Mouse (Mus musculus) adipocyte (in vitro differentiated cells): ENCODE results near the gene Slc30a2.
"Not testable (repeated sequence)": the region's sequence is repeated elsewhere in the genome, so short reads cannot be mapped to it uniquely, and the experiment has no call there.

Source experiments
- DNase-seq: peaks from one replicate; pipeline ENCODE4 v3.0.0-alpha.2; 2016; ENCODE audit warnings: low spot score

The Slc30a2 gene

DNA sequence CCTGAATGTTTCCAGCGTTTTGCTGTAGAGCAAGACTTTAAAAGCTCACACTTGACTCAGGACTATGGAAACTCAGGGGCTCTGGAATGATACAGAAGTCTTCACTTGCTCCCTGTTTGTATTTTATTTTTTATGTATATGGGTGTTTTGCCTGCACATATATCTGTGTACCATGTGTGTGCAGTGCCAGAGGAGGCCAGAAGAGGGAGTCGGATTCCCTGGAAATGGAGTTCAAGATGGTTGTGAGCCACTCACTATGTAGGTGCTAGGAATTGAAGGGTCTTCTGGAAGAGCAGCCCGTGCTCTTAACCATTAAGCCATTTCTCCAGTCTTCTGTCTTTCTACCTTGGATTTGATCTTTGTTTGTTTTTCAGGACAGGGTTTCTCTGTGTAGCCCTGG, 21.5 kb upstream of the Slc30a2 start:
- DNase-seq: no peak

DNA sequence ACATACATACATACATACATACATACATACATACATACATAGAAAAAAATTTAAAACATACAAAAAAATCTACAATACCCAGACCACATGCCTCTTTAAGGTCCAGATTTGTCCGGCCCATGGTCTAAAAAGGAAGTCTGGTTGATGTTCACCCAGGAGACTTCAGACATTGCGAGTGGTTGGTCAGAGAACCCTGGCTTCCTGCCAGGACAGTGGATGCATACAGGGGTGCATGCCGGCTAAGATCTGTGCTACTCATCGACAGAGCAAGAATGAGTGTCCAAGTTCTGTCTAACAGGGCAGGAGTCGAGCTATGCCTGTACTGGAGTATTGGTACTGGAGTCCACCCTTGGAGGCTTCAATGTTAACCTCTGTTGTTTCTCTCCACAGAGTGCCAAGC, 18.3 kb upstream of the Slc30a2 start:
- no peak for DNase-seq

DNA sequence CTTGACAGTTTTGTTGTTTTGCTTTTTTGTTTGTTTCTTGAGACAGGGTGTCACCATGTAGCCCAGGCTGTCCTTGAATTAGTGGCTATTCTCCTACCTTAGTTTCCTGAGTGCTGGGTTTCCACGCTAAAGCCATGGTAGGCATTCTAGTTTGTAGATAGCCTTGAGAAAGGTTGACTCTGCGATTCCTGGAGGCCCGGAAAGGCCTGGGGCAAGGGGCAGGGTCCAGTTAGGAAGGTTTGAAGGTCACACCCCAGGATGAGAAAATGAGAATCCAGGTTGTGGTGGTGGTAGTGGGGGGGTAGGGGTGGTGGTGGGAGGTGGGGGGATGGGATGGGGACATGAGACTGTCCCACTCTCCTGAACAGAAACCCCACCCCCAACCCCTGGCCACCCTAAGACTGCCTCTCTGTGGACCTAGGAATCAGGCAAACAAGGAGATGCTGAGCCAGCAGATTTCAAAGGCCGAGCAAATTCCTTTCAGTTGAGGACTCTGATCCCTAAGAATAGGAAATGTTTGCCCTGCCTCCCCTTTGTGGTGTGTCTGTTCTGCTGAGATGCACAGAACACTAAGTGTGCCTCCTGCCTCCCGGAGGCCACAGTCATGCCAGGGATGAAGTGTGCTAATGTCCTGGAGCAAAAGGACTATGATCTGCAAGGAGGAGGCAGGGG, 16.0 kb upstream of the Slc30a2 start:
- DNase-seq: no peak

DNA sequence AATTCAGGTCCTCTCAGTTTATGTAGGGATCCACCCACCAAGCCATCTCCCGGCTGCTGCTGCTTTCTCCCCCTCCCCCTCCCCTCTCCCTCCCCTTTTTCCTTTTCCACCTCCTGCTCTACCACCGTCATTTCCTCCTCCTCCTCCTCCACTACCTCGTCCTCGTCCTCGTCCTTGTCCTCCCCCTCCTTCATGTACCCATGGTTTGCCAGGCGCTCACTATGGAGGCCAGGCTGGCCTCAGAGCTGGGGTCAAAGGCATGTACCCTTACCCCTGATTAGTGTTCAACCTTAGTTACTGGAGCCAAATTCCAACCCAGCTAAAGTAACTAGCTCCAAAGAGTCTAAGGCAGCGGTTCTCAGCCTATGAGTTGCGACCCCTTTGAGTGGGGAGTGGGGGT, 14.8 kb upstream of the Slc30a2 start:
- no peak for DNase-seq

DNA sequence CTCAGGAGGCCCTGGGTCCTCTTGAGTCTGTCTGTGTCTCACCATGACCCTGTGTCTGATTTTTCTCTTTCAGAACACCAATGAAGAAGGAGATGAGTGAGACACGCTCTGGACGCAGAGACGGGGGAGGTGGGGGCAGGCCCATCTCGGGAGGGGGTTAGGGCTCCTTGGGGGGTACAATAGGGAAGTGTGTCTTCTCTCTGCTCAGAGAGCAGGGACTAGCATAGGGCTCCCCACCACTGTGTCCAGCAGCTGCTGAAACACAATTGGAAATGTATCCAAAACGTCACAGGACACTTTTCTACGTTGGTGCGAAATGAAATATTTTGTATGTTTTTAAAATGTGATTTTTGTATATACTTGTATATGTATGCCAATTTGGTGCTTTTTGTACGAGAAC, 14.1 kb upstream of the Slc30a2 start:
- no peak for DNase-seq

DNA sequence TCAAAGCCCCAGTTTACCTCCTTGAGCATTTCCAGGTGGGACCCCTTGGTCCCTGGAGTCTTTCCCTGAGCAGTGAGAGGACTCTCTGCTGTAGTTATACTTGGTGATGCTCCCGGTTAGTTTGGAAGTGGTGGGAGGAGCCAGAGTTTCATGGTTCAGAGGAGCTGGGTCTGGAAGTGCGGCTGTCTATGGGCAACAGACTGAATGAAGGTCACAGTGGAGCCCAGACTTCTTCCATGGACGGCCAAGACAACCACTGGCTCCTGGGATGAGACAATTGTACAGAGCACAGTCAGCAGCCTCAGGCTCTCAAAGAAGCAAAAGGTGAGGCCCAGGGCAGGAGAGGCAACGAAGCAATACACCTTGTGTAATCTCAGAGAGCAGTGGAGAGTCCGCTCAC, 12.7 kb upstream of the Slc30a2 start:
- DNase-seq: no peak

DNA sequence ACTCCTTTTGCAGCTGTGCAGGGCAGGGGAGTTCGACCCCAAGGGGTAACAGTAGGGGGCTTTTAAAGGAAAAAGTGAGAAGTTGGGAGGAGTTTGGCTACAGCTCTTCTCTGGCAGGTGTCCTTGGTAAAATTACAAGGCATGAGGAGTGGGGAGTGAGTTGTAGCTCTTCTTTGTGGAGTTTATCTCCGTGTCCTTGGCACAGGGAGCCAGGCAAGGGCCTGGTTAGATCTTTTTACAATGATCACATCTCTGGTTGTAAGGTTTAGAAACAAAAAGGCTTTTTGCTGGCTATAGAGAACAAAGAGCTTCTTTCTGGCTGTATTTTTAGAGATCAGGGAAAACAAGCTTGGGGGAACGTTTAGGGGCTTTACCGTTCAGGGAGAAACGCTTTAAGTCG, 1.8 kb upstream of the Slc30a2 start:
- not testable (repeated sequence) for DNase-seq

DNA sequence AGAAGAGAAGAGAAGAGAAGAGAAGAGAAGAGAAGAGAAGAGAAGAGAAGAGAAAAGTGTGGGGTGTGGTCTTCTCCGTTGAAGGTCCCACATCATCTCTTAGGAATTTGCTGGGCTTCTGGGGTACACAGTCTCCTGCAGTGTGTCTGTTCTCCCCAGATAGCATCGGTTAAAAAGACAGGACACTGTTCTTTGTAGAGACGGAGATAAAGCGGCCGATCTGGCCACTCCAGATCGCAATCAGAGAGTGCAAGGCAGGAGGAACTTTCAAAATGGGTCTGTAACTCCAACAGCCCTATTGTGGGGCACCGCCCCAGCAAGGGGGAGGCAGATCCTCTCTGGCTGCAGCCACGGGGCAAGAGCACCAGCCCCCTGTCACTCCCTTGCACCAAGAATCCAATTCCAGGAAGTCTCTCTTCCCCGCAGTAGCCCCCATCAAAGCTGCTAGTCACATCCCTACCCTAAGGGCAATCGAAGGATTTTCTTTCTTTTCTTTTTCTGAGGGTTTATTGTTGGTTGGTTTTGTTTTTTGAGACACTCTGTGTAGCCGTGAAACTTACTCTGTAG, 685 bp upstream of the Slc30a2 start:
- no peak for DNase-seq

DNA sequence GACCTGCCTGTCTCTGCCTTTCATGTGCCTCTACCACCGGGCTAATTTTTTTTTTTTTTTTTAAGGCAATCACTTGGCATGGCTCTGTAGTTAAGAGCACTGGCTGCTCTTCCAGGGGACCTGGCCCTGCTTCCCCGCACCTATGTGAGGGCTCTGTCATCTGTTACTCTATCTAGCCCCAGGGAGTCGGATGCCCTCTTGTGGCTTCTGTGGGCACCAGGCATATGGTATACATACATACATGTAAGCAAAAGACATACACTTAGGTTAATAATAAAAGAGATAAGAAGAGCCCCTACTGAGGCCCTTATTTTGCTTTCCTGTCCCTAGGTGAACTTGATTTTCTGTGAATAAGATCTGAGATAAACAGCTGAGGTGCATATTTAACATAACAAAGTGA, 1.6 kb downstream of the Slc30a2 start:
- no peak for DNase-seq

DNA sequence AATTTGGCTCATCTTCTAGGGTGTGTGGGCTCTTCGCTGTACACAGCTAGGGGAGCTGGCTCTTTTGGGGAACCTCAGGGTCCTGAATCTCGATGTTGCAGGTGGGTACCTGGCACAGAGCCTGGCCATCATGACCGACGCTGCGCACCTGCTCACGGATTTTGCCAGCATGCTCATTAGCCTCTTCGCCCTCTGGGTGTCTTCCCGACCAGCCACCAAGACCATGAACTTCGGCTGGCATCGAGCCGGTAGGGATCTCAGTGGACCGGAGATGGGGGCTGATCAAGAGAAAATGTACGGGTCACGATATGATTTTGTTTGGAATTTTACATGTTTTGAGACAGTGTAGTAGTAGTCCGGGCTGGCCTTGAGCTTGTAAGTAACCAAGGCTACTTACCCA, 2.8 kb downstream of the Slc30a2 start:
- no peak for DNase-seq

DNA sequence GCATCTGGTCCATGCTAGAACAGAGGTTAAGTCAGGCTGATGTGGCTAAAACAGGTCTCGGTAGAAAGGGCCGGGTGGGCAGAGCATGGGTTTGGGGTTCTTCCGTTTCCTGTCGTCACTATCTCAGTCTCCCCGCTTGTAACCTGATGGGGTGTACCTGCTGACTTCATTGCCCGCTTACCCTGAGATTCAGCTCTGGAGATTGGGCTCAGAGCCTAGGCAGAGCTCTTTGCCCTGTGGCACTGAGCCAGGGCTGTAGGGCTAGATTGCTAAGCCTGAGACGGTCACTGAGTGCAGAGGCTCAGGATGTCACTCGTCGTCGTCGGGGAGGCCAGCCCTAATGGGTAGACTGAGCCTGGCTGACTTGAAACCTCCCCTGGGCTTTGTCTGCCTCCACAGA, 5.1 kb downstream of the Slc30a2 start:
- peak; percentile 7 for DNase-seq

DNA sequence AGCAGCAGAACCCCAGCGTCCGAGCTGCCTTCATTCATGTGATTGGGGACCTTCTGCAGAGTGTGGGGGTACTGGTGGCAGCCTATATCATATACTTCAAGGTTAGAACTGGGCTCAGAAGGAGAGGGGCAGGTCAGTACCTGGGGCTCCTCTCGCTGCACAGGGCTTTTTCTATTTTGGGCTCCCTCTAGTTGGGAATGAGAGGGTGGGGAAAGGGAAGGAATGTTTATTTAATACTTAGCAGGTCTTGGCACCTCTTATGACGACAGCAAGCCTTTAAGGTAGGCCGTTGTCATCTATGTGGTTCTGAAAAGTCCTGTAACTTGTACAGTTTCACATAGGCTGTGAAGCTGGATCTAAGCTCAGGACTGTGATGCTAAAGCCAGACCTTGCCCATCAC, 5.6 kb downstream of the Slc30a2 start:
- no peak for DNase-seq

DNA sequence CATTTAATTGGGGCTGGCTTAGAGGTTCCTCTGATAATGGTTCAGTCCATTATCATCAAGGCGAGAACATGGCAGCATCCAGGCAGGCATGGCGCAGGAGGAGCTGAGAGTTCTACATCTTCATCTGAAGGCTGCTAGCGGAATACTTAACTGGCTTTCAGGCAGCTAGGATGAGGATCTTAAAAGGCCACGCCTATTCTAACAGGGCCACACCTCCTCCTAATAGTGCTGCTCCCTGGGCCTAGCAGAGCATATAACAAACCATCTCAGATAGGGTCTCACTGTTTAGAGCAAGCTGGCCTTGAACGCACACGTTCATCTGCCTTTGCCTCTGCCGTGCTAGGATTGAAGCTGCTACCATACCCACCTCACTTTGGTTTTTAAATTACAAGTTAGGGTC, 6.8 kb downstream of the Slc30a2 start:
- no peak for DNase-seq

DNA sequence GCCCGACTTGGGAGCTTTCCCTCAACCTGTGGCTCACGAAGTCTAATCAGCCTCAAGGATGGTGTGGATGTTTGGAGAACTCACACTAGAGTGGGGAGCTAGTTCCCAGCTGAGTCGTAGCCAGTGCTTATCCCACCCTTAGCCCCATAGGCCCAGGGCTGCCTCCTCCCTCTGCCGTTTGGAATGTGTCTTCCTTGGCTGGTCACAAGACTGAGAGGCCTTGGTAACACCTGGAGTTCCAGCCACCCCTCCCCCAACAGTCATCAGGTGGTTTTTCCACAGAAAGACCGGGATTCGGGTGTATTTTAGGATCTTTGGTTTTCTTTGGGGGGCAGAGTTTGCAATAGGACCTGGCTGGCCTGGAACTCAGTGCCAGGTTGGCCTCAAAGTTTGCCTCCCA, 7.7 kb downstream of the Slc30a2 start:
- no peak for DNase-seq

DNA sequence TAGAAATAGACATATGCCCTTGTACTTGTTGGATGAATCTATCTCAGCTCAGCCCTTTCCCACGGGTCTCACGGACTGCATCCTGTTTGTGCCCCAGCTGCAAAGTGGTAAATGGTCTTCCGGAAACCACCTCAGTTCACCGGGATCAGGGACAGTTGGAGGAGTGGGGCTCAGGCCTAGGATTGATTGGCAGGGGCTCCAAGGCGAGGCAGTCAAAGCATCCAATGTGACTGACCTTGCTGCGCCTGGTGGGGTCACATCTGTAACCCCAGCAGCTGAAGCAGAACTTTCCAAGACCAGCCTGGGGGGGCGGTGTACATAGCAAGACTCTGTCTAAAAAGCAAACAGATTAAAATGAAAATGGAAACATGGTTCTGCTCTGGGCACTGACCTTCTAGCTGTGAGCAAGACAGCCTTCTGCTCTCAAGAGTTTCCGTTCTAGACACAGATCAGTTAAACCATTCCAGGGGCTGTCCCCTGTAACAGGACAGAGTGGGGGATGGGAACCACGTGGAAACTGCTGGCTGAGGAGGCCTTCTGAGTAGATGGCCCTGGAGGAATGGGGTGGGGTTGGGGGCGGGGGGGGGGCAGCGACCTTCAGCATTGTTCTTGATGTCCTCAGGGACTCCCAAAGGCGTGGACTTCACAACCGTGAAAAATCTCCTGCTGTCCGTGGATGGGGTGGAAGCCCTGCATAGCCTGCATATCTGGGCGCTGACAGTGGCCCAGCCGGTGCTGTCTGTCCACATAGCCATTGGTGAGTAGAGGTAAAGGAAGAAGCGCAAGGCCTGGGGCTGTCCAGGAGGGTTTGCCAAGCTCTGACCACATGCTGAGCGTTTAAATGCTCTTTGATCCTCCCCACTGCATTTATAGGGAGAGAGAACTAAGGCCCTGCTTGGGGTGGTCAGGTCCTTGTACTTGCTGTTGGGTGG, 8.6 kb downstream of the Slc30a2 start:
- no peak for DNase-seq

DNA sequence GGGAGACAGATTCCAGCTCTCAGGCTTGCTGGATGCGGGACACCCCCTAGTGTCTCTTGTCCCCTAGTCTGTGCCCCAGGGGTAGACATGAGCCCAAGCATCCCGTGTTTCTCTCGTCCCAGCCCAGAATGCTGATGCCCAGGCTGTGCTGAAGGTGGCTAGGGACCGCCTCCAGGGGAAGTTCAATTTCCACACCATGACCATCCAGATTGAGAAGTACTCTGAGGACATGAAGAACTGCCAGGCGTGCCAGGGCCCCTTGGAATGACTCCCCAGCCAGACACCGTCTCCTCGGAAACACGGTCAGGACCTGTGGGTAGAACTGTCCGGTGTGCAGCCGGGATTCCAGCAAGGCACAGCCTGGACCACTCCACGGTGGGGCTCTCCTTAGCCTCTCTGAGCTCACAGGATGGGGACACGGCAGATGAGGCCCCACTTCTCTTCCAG, 9.3 kb downstream of the Slc30a2 start:
- DNase-seq: no peak

DNA sequence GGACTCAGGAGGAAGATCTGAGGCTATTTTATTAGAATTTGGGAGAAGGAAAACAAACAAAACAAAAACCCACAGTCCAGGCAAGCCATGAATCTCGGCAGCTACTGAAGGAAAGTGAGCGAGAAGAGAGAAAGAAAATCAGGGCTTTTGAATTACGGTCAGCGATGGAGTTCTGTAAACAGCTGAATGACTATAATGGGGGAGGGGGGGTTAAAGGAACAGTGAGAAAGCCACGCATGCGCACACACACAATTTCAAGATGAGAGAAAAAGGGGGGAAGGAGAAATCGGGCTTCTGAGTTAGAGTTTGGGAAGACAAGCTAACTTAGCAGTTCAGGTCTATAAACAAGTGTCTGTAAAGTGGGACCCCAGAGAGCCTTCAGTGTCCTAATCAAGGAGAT, 9.9 kb downstream of the Slc30a2 start:
- DNase-seq: no peak

DNA sequence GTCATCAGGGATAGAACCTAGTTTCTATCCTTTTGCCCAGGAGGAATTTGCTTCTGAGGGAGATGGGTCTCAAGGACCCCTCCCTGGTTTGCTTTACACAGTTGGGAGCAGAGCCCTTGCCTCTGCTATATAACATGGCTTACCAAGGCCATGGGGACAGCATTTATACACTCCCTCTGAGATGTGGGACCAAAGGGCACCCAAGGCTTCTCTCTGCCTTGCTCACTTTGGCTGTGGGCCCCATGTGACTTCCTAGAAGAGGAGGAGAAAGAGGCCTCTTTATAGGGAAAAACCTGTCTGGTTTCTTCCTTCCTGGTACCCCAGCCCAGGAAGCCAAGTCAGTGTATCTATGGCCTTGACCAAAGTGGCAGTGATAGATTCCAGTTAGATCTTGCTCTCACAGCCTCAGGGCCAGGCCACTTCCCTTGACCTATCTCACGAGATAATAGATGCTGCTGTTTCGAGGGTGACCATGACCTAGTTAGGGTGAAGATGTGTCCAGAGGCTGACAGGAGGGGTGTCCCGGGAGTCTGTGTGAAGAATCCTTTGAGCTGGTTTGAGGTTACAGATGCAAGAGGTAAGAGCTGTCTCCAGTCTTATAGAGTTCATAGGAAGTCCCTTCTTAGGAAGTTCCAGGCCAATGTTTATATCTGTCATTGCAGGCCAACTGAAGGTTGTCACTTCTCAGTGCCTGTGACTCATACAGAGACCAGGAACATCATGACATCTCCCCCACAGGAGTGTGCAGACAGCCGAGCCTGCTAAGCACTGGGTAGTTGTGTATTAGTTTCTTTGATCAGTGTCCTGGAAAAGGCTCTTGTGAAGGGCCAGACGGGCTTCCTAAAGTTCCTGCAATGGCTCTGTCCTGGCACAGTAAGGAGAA, 10.8 kb downstream of the Slc30a2 start:
- peak; percentile 8 for DNase-seq

DNA sequence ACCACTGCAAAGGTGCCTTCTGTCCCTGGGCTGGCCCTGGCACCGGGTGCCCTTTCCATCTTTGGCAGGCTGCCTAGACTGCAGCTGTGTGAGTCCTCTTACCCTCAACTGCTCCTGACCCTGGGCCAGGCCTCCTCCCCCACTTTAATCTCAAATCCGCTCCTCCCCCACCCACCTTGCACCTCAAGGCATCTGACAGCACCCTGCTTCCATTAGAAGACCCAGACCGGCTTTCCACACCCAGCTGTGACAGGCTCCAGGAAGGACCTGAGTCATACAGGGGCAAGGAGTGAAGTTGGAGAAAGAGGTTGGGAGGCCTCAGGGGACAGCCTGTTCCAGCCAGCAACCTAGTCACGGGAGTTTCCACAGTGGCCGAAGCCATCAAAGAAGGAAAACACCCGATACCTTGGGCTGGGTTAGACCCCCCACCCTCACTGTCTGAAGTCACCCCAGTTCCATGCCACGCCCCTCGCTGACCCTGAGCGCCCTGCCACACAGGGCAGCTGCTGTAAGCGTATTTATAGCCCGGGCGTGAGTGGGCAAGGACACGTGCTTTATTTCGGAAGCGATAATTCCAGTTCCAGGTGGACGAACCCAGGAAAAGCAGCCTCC, 13.0 kb downstream of the Slc30a2 start:
- peak; percentile 47 for DNase-seq

DNA sequence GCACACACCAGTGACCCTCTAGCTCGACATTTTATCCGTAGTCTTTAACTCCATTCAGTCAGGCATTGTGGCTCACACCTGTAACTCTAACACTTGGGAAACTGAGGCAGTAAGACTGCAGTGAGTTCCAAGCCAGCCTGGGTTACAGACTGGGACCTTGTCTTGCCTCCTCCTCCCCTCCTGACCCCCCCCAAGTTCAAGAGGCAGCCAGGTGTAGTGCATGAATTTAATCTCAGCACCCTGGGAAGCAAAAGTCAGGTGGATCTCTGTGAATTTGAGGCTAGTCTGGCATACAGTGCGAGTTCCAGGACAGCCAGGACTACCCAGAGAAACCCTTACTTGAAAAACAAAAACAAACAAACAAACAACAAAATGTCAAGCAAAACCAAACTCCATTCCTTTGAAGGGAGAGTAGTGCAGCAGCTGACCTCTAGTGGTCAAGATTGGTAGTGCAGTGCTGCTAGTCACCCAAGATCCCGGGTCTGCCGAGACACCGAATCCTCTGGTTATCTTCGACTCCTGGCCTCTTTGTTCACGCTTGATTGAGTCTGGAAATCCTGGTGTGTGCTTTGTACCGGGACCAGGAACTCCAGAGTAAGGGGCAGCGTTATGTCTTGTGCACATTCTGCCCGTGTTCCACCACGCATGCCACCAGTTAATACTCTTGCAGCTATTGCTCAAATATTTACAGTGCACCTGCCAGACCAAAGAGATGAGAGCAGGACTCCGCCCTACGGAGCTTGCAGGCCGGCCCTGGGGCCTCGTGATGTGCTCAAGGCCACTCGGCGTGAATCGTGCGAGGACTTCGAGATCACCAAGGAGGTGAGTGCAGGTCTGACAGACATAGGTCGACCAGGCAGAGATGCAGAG, 13.8 kb downstream of the Slc30a2 start:
- peak; percentile 71 for DNase-seq

DNA sequence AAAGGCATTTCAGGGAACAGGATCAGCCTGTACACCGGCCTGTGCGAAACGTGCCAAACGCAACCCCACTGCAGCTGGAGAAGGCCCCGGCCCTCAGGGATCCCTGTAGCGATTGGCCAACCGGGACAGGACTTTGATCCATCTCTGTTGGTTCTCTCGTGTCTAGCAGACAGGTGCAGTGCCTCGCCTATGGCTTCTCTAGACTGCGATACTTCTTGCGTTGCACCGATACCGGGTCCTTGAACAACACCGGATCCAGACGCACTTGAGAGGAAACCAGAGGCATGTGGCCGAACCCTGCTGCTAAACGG, 14.4 kb downstream of the Slc30a2 start:
- DNase-seq: no peak
